Mouse (Mus musculus): Measurements from ENCODE around the gene Tbx3. TPM values are rescaled to one million over a fixed set of nuclear protein-coding genes. Genes with fewer than 3 reads are reported as not detected.
A peak's percentile ranks its signal among the peaks of the same experiment; 100 is the strongest.

Gene Tbx3
- polyA plus RNA-seq, 1 experiment from 2014 or later, result 42.4 TPM

- peak overlapping the region; percentile 48 for H3K4me3 ChIP-seq (replicated peaks)
- peak overlapping the region; percentile 93 for H3K27ac ChIP-seq
- peak overlapping the region; percentile 75 for H3K4me2 ChIP-seq
- H3K9ac ChIP-seq (replicated peaks), result peak overlapping the region; percentile 79
- under 1% methylated on average over 23 of the region's 23 CpGs for WGBS
- no peak for ATAC-seq (ENCODE audit: insufficient number of reproducible peaks, insufficient read depth, low FRiP score, low TSS enrichment, low read depth)
- H3K27me3 ChIP-seq, result peaks cover 91% of the 10 kb centered on the region
- H3K9me3 ChIP-seq, result no peaks in the 10 kb centered on the region
- H3K36me3 ChIP-seq, result no peaks in the 10 kb centered on the region
- H3K4me1 ChIP-seq (replicated peaks), result peaks cover 36% of the 10 kb centered on the region
Observed at GRCm38 (mm10) chr5:119671965-119672347, 1.5 kb downstream of the Tbx3 start.

DNA sequence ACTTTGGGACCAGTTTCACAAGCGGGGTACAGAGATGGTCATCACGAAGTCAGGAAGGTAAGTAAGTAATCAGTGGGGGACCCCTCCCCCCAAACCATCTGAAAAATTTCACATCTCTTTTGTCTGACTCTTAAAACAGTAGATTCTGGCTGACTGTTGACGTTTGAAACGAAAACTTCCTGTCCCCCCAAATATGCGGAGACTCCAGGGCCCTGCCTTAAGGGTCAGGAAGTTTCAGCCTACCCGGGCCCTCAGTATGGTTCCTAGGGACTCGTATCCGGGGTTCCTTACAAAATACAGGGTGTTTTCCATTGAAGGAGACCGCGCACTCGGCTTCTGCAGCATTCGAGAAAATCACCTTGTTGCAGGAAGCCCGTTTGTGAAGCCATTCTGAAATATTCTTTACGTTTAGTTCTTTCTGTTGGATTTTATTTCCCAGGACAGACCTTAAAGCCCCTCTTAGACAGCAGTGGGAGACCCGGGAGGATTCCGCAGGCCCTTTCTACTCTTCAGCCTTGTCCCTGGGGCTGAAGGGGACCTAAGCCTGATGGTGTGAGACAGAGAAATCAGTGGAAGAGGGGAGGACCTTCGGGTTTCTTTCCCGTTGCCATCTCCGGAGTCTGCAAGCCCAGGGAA is 2.0 kb downstream of the Tbx3 start:
- no peak for ATAC-seq (ENCODE audit: insufficient number of reproducible peaks, insufficient read depth, low FRiP score, low TSS enrichment, low read depth)
- Histone ChIP-seq H3K4me2 (peak overlapping the region; percentile 75), H3K9ac (replicated peaks) (peak overlapping the region; percentile 79), H3K36me3 (no peaks in the 10 kb centered on the region), H3K27me3 (peaks cover 91% of the 10 kb centered on the region), H3K9me3 (no peaks in the 10 kb centered on the region), H3K4me1 (replicated peaks) (peaks cover 33% of the 10 kb centered on the region), H3K27ac (peak overlapping the region; percentile 93), H3K4me3 (replicated peaks) (peak overlapping the region; percentile 48)
- WGBS, result under 1% methylated on average over 19 of the region's 19 CpGs

- Histone ChIP-seq H3K9ac (replicated peaks) (peak overlapping the region; percentile 79), H3K27ac (peak overlapping the region; percentile 93), H3K4me2 (peak overlapping the region; percentile 75), H3K27me3 (peaks cover 91% of the 10 kb centered on the region), H3K4me1 (replicated peaks) (peaks cover 28% of the 10 kb centered on the region), H3K9me3 (no peaks in the 10 kb centered on the region), H3K36me3 (no peaks in the 10 kb centered on the region), H3K4me3 (replicated peaks) (peak overlapping the region; percentile 48)
- under 1% methylated on average over 17 of the region's 17 CpGs for WGBS
- no peak for ATAC-seq (ENCODE audit: insufficient number of reproducible peaks, insufficient read depth, low FRiP score, low TSS enrichment, low read depth)
Observed at GRCm38 (mm10) chr5:119672984-119673600, 2.6 kb downstream of the Tbx3 start.

DNA sequence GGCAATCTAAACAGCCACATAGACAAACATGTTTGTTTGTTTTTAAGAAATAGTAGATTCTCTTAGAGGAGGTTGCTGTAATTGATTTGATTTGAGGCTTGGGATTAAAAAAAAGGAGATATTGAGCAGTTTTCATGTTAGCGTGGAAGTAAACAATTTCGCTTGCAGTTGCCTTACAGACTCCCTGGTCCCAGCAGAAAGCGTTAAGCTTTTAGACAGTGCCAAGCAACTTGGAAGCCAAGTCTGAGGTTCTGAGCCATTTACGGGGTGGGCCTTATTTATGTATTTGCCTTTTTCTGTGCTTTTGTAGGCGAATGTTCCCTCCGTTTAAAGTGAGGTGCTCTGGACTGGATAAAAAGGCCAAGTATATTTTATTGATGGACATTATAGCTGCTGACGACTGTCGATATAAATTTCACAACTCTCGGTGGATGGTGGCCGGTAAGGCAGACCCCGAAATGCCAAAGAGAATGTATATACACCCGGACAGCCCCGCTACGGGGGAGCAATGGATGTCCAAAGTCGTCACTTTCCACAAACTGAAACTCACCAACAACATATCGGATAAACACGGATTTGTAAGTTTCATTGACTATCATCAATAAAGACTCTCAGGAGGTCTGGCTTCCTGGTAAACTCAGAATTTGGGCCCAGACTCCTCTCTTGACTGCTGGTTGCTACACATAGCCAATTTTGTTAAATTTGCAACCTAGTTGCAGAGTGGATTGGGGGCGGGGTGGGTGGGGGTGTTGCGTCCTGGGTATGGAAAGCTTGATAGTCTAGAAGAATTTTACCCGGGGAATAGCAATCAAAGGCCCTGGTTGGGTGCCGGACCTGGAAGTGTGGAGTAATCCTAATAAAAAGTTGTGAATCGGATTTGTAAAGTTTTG is 3.5 kb downstream of the Tbx3 start:
- H3K4me3 ChIP-seq (replicated peaks), result peak overlapping the region; percentile 48
- peak overlapping the region; percentile 75 for H3K4me2 ChIP-seq
- peaks cover 23% of the 10 kb centered on the region; the same call in 1 of the 2 replicates for H3K4me1 ChIP-seq (replicated peaks)
- H3K27me3 ChIP-seq, result peaks cover 91% of the 10 kb centered on the region
- WGBS, result 4% methylated on average over 22 of the region's 22 CpGs
- H3K27ac ChIP-seq, result peak overlapping the region; percentile 70
- no peaks in the 10 kb centered on the region for H3K9me3 ChIP-seq
- no peak for ATAC-seq (ENCODE audit: insufficient number of reproducible peaks, insufficient read depth, low FRiP score, low TSS enrichment, low read depth)
- H3K36me3 ChIP-seq, result peaks cover 6% of the 10 kb centered on the region; the same call in 1 of the 2 replicates
- H3K9ac ChIP-seq (replicated peaks), result peak overlapping the region; percentile 79

- peaks cover 15% of the 10 kb centered on the region; the same call in 1 of the 2 replicates for H3K4me1 ChIP-seq (replicated peaks)
- ATAC-seq (ENCODE audit: insufficient number of reproducible peaks, insufficient read depth, low FRiP score, low TSS enrichment, low read depth), result no peak
- H3K4me2 ChIP-seq, result peak overlapping the region; percentile 75
- H3K4me3 ChIP-seq (replicated peaks), result peak overlapping the region; percentile 48
- peaks cover 6% of the 10 kb centered on the region; the same call in 1 of the 2 replicates for H3K36me3 ChIP-seq
- no peaks in the 10 kb centered on the region for H3K9me3 ChIP-seq
- peaks cover 88% of the 10 kb centered on the region for H3K27me3 ChIP-seq
- peak overlapping the region; percentile 79 for H3K9ac ChIP-seq (replicated peaks)
- WGBS, result 15% methylated on average over 12 of the region's 12 CpGs
- peak overlapping the region; percentile 36 for H3K27ac ChIP-seq
Observed at GRCm38 (mm10) chr5:119674606-119675330, 4.3 kb downstream of the Tbx3 start.

GRCm38 (mm10) chr5:119676245-119676644 is 5.8 kb downstream of the Tbx3 start:
- H3K4me3 ChIP-seq (replicated peaks), result peak overlapping the region; percentile 48
- H3K36me3 ChIP-seq, result peaks cover 15% of the 10 kb centered on the region; the same call in 1 of the 2 replicates
- 61% methylated on average over 2 of the region's 2 CpGs for WGBS
- peaks cover 21% of the 10 kb centered on the region for H3K4me1 ChIP-seq (replicated peaks)
- peaks cover 89% of the 10 kb centered on the region for H3K27me3 ChIP-seq
- peak overlapping the region; percentile 75 for H3K4me2 ChIP-seq
- H3K27ac ChIP-seq, result no peak overlapping the region
- peak overlapping the region; percentile 5; the same call in 1 of the 2 replicates for H3K9ac ChIP-seq (replicated peaks)
- no peak for ATAC-seq (ENCODE audit: insufficient number of reproducible peaks, insufficient read depth, low FRiP score, low TSS enrichment, low read depth)
- H3K9me3 ChIP-seq, result no peaks in the 10 kb centered on the region

GRCm38 (mm10) chr5:119678516-119678915 is 8.0 kb downstream of the Tbx3 start:
- peaks cover 92% of the 10 kb centered on the region for H3K27me3 ChIP-seq
- no peak for ATAC-seq (ENCODE audit: insufficient number of reproducible peaks, insufficient read depth, low FRiP score, low TSS enrichment, low read depth)
- peaks cover 21% of the 10 kb centered on the region for H3K36me3 ChIP-seq
- WGBS, result 57% methylated on average over 5 of the region's 5 CpGs
- H3K9ac ChIP-seq (replicated peaks), result peak overlapping the region; percentile 35
- peak overlapping the region; percentile 37 for H3K4me2 ChIP-seq
- H3K9me3 ChIP-seq, result no peaks in the 10 kb centered on the region
- H3K4me3 ChIP-seq (replicated peaks), result 0 out of 2 replicates have a peak overlapping the region, but pooled peaks have one; percentile 8
- H3K4me1 ChIP-seq (replicated peaks), result peaks cover 37% of the 10 kb centered on the region
- no peak overlapping the region for H3K27ac ChIP-seq

DNA sequence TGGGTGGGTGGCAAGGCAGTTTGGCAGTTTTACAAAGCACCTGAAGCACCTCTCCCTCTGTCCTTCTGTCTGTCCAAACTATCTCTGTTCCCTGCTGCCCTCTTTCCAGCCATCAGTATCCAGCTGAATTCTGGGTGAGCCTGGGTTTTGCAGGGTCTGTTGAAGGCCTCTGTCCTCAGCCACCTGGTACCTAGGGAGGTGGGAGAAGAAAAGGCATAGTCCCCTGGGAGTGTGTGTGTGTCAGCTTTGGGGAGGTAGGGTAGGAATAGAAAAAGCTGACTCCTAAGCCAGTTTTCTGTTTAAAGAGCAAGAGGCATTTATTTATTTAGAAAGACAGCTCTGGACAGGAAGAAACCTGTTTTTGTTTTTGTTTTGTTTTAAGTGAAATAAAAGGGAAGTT is 8.6 kb downstream of the Tbx3 start:
- H3K27me3 ChIP-seq, result peaks cover 95% of the 10 kb centered on the region
- H3K4me3 ChIP-seq (replicated peaks), result 0 out of 2 replicates have a peak overlapping the region, but pooled peaks have one; percentile 7
- no peak for ATAC-seq (ENCODE audit: insufficient number of reproducible peaks, insufficient read depth, low FRiP score, low TSS enrichment, low read depth)
- H3K9me3 ChIP-seq, result no peaks in the 10 kb centered on the region
- H3K27ac ChIP-seq, result no peak overlapping the region
- peak overlapping the region; percentile 37 for H3K4me2 ChIP-seq
- H3K9ac ChIP-seq (replicated peaks), result no peak overlapping the region
- peaks cover 21% of the 10 kb centered on the region for H3K36me3 ChIP-seq
- H3K4me1 ChIP-seq (replicated peaks), result peaks cover 37% of the 10 kb centered on the region

DNA sequence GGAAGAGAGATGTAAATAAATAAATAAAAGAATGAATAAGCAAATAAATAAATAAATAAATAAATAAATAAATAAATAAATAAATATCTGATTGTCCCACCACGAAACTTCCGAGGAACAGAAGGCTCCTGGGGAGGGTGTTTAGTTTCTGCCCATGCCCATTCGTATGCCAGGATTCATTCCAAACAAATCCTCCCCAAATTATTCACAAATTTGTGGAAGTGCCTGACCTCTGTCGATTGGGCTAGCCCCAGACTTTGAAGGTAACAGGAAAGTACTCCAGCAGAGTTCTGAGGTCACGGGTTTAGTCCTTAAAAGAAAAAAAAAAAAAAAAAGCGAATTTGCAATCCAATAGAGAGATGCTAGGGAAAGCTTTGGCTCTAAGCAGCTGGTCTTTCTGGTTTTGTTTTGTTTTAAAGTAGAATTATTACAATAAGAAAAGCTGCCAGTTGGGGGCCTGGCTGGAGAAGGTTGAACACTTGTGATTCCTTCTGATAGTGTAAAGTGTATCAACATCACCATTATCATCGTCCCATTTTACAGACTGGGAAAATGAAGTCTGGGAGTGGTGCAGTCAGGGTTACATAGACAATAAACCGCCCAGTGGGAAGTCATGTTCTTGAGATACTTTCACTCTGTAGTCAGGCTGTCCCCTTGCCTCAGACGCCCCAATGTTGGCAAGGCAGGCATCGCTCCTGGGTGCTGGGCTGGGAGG is 9.3 kb downstream of the Tbx3 start:
- Histone ChIP-seq H3K9ac (replicated peaks) (peak overlapping the region; percentile 63), H3K27ac (peak overlapping the region; percentile 80), H3K4me3 (replicated peaks) (peak overlapping the region; percentile 40), H3K36me3 (peaks cover 21% of the 10 kb centered on the region), H3K4me1 (replicated peaks) (peaks cover 37% of the 10 kb centered on the region), H3K4me2 (peak overlapping the region; percentile 63), H3K27me3 (peaks cover 93% of the 10 kb centered on the region), H3K9me3 (no peaks in the 10 kb centered on the region)
- 40% methylated on average over 10 of the region's 10 CpGs for WGBS
- no peak for ATAC-seq (ENCODE audit: insufficient number of reproducible peaks, insufficient read depth, low FRiP score, low TSS enrichment, low read depth)

GRCm38 (mm10) chr5:119680329-119681010 is 10.0 kb downstream of the Tbx3 start:
- Histone ChIP-seq H3K9me3 (no peaks in the 10 kb centered on the region), H3K27ac (peak overlapping the region; percentile 80), H3K4me1 (replicated peaks) (peaks cover 37% of the 10 kb centered on the region), H3K9ac (replicated peaks) (peak overlapping the region; percentile 63), H3K36me3 (peaks cover 21% of the 10 kb centered on the region), H3K4me2 (peak overlapping the region; percentile 63), H3K27me3 (peaks cover 93% of the 10 kb centered on the region), H3K4me3 (replicated peaks) (peak overlapping the region; percentile 40)
- no peak for ATAC-seq (ENCODE audit: insufficient number of reproducible peaks, insufficient read depth, low FRiP score, low TSS enrichment, low read depth)
- 10% methylated on average over 62 of the region's 62 CpGs for WGBS

Data from limb, embryonic 12.5 days (tissue).